8 mouse cellular contexts compared by ENCODE assay signal in genomic region chr11:73223966-73224365, GRCm38 (mm10). TPM values are rescaled to one million over a fixed set of nuclear protein-coding genes. Genes with fewer than 3 reads are reported as not detected.
DNase-seq lines count a peak whose midpoint lies in the region; ATAC-seq and TF ChIP-seq lines count a peak whose summit lies in the region.

No protein-coding gene starts in this region.

- H3K9me3 ChIP-seq in kidney, embryonic 15.5 days (replicated peaks), result no peaks in the 10 kb centered on the region
- H3K9me3 ChIP-seq in neural tube, embryonic 15.5 days (replicated peaks), result 0 out of 2 replicates have a peak, but pooled peaks cover 2% of the 10 kb centered on the region
- H3K9me3 ChIP-seq in limb, embryonic 10.5 days (replicated peaks), result no peaks in the 10 kb centered on the region; the same call in 1 of the 2 replicates

- no peak overlapping the region for H3K9ac ChIP-seq in kidney, embryonic 15.5 days
- H3K9ac ChIP-seq in neural tube, embryonic 15.5 days (replicated peaks), result no peak overlapping the region

- TF ChIP-seq POLR2A in kidney, adult 2 months (IDR thresholded peaks at IDR 0.05; ENCODE audit: low read depth, low read length), result no peak

- peak; percentile 67 for DNase-seq in kidney, adult 2 months
- peak; percentile 33 for DNase-seq in WW6 (ENCODE audit: low read depth, low spot score)
- DNase-seq in heart, postnatal 14 days, result peak; percentile 19 to 42
- no peak for DNase-seq in layer of hippocampus, adult 8-10 months (ENCODE audit: low spot score in 2 of 2)
- no peak for DNase-seq in limb, embryonic 10.5 days (ENCODE audit: low spot score)

- intact Hi-C loops in heart, postnatal 14 days (cut with DNase I), result no loop called here

- WGBS in kidney, adult 2 months, result 52% methylated on average over 2 of the region's 2 CpGs
- 68% methylated on average over 2 of the region's 2 CpGs for WGBS in kidney, embryonic 15.5 days
- WGBS in neural tube, embryonic 15.5 days, result 77% methylated on average over 2 of the region's 2 CpGs
- WGBS in limb, embryonic 10.5 days, result 79% methylated on average over 2 of the region's 2 CpGs

- no peaks in the 10 kb centered on the region for H3K4me1 ChIP-seq in kidney, adult 2 months (ENCODE audit: control insufficient read depth, insufficient read depth, low read length)
- no peaks in the 10 kb centered on the region for H3K4me1 ChIP-seq in kidney, embryonic 15.5 days
- H3K4me1 ChIP-seq in neural tube, embryonic 15.5 days, result no peaks in the 10 kb centered on the region
- no peaks in the 10 kb centered on the region for H3K4me1 ChIP-seq in limb, embryonic 10.5 days

- H3K27me3 ChIP-seq in kidney, adult 2 months (replicated peaks; ENCODE audit: control insufficient read depth, insufficient read depth, low read length), result no peaks in the 10 kb centered on the region
- H3K27me3 ChIP-seq in kidney, embryonic 15.5 days, result no peaks in the 10 kb centered on the region
- no peaks in the 10 kb centered on the region for H3K27me3 ChIP-seq in neural tube, embryonic 15.5 days (replicated peaks)
- H3K27me3 ChIP-seq in limb, embryonic 10.5 days (ENCODE audit: low read depth, poor library complexity, severe bottlenecking), result no peaks in the 10 kb centered on the region

- no peak overlapping the region for H3K4me2 ChIP-seq in kidney, embryonic 15.5 days
- no peak overlapping the region for H3K4me2 ChIP-seq in neural tube, embryonic 15.5 days

- ATAC-seq in kidney, embryonic 15.5 days (replicated peaks; ENCODE audit: low FRiP score), result no peak
- peak; percentile 95 for ATAC-seq in megakaryocyte progenitor cell, adult 5-6 weeks (replicated peaks; ENCODE audit: poor library complexity)
- ATAC-seq in neural tube, embryonic 15.5 days (ENCODE audit: low FRiP score), result no peak

- peak; percentile 67 for TF ChIP-seq CTCF in kidney, adult 2 months (conservative IDR thresholded peaks at IDR 0.05; ENCODE audit: insufficient read depth, insufficient read length, low read depth, low read length)

- H3K27ac ChIP-seq in kidney, adult 2 months (ENCODE audit: insufficient read depth, low read depth, low read length), result no peak overlapping the region
- no peak overlapping the region for H3K27ac ChIP-seq in kidney, embryonic 15.5 days
- H3K27ac ChIP-seq in neural tube, embryonic 15.5 days (replicated peaks), result no peak overlapping the region
- H3K27ac ChIP-seq in limb, embryonic 10.5 days, result no peak overlapping the region

- no peaks in the 10 kb centered on the region for H3K36me3 ChIP-seq in kidney, adult 2 months (ENCODE audit: control insufficient read depth, insufficient read depth, low read length)
- H3K36me3 ChIP-seq in kidney, embryonic 15.5 days, result no peaks in the 10 kb centered on the region
- no peaks in the 10 kb centered on the region for H3K36me3 ChIP-seq in neural tube, embryonic 15.5 days
- H3K36me3 ChIP-seq in limb, embryonic 10.5 days, result no peaks in the 10 kb centered on the region

- H3K4me3 ChIP-seq in kidney, adult 2 months (ENCODE audit: insufficient read depth, low read depth, low read length), result no peak overlapping the region
- no peak overlapping the region for H3K4me3 ChIP-seq in kidney, embryonic 15.5 days (replicated peaks)
- no peak overlapping the region for H3K4me3 ChIP-seq in neural tube, embryonic 15.5 days (replicated peaks)
- no peak overlapping the region for H3K4me3 ChIP-seq in limb, embryonic 10.5 days

RNA-seq across cellular contexts. Expression of gene Trpv1, which starts 10.1 kb away (rescaled TPM):
- polyA plus RNA-seq in kidney, adult 2 months (2012; rRNA removed), result 0.16 and 0.18 TPM in 2 replicates
- polyA plus RNA-seq in kidney, embryonic 15.5 days (2015; fragmentation: Nextera tagmentation; extraction: Ambion mirVana), result 0.12 TPM in 1 of 2 replicates, not detected in the other
- under 1 TPM in 1 of 2 experiments, not detected in 1; 0.12 TPM for total RNA-seq in heart, postnatal 14 days (2021)
- not detected in 2 replicates for total RNA-seq in megakaryocyte progenitor cell, adult 5-6 weeks (2015)
- not detected in 2 replicates for total RNA-seq in megakaryocyte progenitor cell, adult 5-6 weeks (2017)
- polyA plus RNA-seq in neural tube, embryonic 15.5 days (2015; fragmentation: Nextera tagmentation; extraction: Ambion mirVana), result 2.0 and 2.4 TPM in 2 replicates
- not detected for total RNA-seq in layer of hippocampus, adult 8-10 months (2022)
- polyA plus RNA-seq in limb, embryonic 10.5 days (2016; fragmentation: Nextera tagmentation; extraction: Ambion mirVana), result 0.26 TPM in 1 of 2 replicates, not detected in the other

RNA-seq across cellular contexts. Expression of gene Shpk, which starts 24.7 kb away (rescaled TPM):
- polyA plus RNA-seq in kidney, adult 2 months (2012; rRNA removed), result 17.7 and 18.5 TPM in 2 replicates
- 1.5 and 1.7 TPM in 2 replicates for polyA plus RNA-seq in kidney, embryonic 15.5 days (2015; fragmentation: Nextera tagmentation; extraction: Ambion mirVana)
- 1 to 10 TPM; 1.2 to 1.5 TPM for total RNA-seq in heart, postnatal 14 days (2021)
- total RNA-seq in megakaryocyte progenitor cell, adult 5-6 weeks (2015), result 1.7 and 1.8 TPM in 2 replicates
- total RNA-seq in megakaryocyte progenitor cell, adult 5-6 weeks (2017), result 2.2 and 3.4 TPM in 2 replicates
- 3.0 and 3.4 TPM in 2 replicates for polyA plus RNA-seq in neural tube, embryonic 15.5 days (2015; fragmentation: Nextera tagmentation; extraction: Ambion mirVana)
- 1 to 10 TPM; 3.3 to 5.1 (median 4.2) TPM for total RNA-seq in layer of hippocampus, adult 8-10 months (2022)
- polyA plus RNA-seq in limb, embryonic 10.5 days (2016; fragmentation: Nextera tagmentation; extraction: Ambion mirVana), result 0.56 and 1.3 TPM in 2 replicates

RNA-seq across cellular contexts. Expression of gene Ctns, which starts 25.1 kb away (rescaled TPM):
- polyA plus RNA-seq in kidney, adult 2 months (2012; rRNA removed), result 37.1 and 37.5 TPM in 2 replicates
- 17.7 and 18.2 TPM in 2 replicates for polyA plus RNA-seq in kidney, embryonic 15.5 days (2015; fragmentation: Nextera tagmentation; extraction: Ambion mirVana)
- total RNA-seq in heart, postnatal 14 days (2021), result 10 to 100 TPM; 11.3 to 11.7 TPM
- 14.4 and 16.3 TPM in 2 replicates for total RNA-seq in megakaryocyte progenitor cell, adult 5-6 weeks (2015)
- total RNA-seq in megakaryocyte progenitor cell, adult 5-6 weeks (2017), result 13.5 and 15.8 TPM in 2 replicates
- polyA plus RNA-seq in neural tube, embryonic 15.5 days (2015; fragmentation: Nextera tagmentation; extraction: Ambion mirVana), result 17.0 and 17.7 TPM in 2 replicates
- total RNA-seq in layer of hippocampus, adult 8-10 months (2022), result 10 to 100 TPM; 19.0 to 30.4 (median 24.5) TPM
- polyA plus RNA-seq in limb, embryonic 10.5 days (2016; fragmentation: Nextera tagmentation; extraction: Ambion mirVana), result 16.7 and 21.0 TPM in 2 replicates

RNA-seq across cellular contexts. Expression of gene Trpv3, which starts 43.2 kb away (rescaled TPM):
- 0.05 TPM in 2 replicates for polyA plus RNA-seq in kidney, adult 2 months (2012; rRNA removed)
- polyA plus RNA-seq in kidney, embryonic 15.5 days (2015; fragmentation: Nextera tagmentation; extraction: Ambion mirVana), result 0.18 and 0.22 TPM in 2 replicates
- total RNA-seq in heart, postnatal 14 days (2021), result under 1 TPM; 0.10 TPM
- not detected in 2 replicates for total RNA-seq in megakaryocyte progenitor cell, adult 5-6 weeks (2015)
- not detected in 2 replicates for total RNA-seq in megakaryocyte progenitor cell, adult 5-6 weeks (2017)
- polyA plus RNA-seq in neural tube, embryonic 15.5 days (2015; fragmentation: Nextera tagmentation; extraction: Ambion mirVana), result 0.20 and 0.29 TPM in 2 replicates
- under 1 TPM; 0.49 to 0.67 (median 0.58) TPM for total RNA-seq in layer of hippocampus, adult 8-10 months (2022)
- 0.06 TPM in 1 of 2 replicates, not detected in the other for polyA plus RNA-seq in limb, embryonic 10.5 days (2016; fragmentation: Nextera tagmentation; extraction: Ambion mirVana)

RNA-seq across cellular contexts. Expression of gene Tax1bp3, which starts 47.1 kb away (rescaled TPM):
- polyA plus RNA-seq in kidney, adult 2 months (2012; rRNA removed), result 86.5 and 104 TPM in 2 replicates
- 202 and 204 TPM in 2 replicates for polyA plus RNA-seq in kidney, embryonic 15.5 days (2015; fragmentation: Nextera tagmentation; extraction: Ambion mirVana)
- 10 to 100 TPM; 55.3 to 62.3 TPM for total RNA-seq in heart, postnatal 14 days (2021)
- 6.7 and 10.0 TPM in 2 replicates for total RNA-seq in megakaryocyte progenitor cell, adult 5-6 weeks (2015)
- total RNA-seq in megakaryocyte progenitor cell, adult 5-6 weeks (2017), result 4.9 and 7.2 TPM in 2 replicates
- polyA plus RNA-seq in neural tube, embryonic 15.5 days (2015; fragmentation: Nextera tagmentation; extraction: Ambion mirVana), result 118 and 133 TPM in 2 replicates
- total RNA-seq in layer of hippocampus, adult 8-10 months (2022), result 10 to 100 TPM in 2 of 4 experiments, 1 to 10 TPM in 2; 7.9 to 13.1 (median 10.5) TPM
- 190 and 226 TPM in 2 replicates for polyA plus RNA-seq in limb, embryonic 10.5 days (2016; fragmentation: Nextera tagmentation; extraction: Ambion mirVana)

Comparison
In these comparisons a context has a peak if more than half of its experiments do, and no peak if none do; other contexts are left out.
1. DNase-seq: peak in kidney, adult 2 months (single experiment), WW6 (single experiment) and heart, postnatal 14 days (2 of 2); none in layer of hippocampus, adult 8-10 months (0 of 2) and limb, embryonic 10.5 days (single experiment).